Mouse (Mus musculus): ENCODE results near the gene Elmod3.

DNA sequence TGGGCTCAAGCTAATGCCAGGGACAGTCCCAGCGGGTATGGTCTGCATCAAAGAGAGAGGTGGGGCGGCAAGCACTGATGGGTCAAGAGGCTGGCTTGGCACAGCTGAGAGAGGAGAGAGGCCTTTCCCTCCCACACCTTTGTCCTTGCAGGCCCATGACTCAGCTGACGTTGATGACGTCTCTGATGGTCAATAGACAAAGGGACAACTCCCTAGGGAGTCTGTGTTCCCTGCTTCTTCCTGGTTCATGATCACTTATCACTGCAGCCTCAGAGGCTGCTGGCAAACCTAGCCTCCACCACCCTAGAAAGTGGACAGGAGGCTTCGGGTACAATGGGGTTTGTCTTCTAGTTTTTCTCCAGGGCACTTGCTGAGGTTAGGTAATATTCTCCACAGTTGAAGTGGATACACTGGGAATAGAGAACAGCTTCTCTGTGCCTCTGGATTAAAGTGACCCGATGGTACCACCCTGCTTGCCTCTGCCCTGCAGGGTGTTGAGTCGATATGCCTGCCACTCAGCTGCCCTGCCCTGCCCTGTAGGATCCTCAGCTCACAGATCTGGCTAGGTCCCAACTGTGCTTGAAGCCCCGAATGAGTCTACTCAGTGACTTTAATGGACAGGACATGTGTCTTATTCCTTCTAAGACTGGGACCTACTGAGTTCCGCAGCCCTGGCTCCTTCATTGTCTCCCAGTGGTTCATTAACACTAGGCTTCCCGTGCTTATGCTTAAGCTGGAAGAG, 69.6 kb downstream of the Elmod3 start:
- TF ChIP-seq GATA1 (IDR thresholded peaks at IDR 0.05; ENCODE audit: borderline replicate concordance, low read length) = no peak
- TF ChIP-seq FLI1 (IDR thresholded peaks at IDR 0.05; ENCODE audit: low read length) = no peak
